Mouse (Mus musculus) testis, adult 2 months (tissue): ENCODE data around the gene Gm9887. TPM values are rescaled to one million over a fixed set of nuclear protein-coding genes. Genes with fewer than 3 reads are reported as not detected.

Experiments
- H3K27ac ChIP-seq: fragments of 200-500 bp; 2 replicates; pipeline ENCODE4 v1.5.1; 2012; ENCODE audit warnings: low read depth, low read length; ENCODE audit not compliant: control insufficient read depth, insufficient read depth
- H3K27me3 ChIP-seq: fragments of 200-500 bp; 2 replicates; pipeline ENCODE4 v1.6.1; 2012; ENCODE audit warnings: mild to moderate bottlenecking, low read length, moderate library complexity; ENCODE audit not compliant: control insufficient read depth, insufficient read depth
- H3K36me3 ChIP-seq: fragments of 200-500 bp; 2 replicates; pipeline ENCODE4 v1.6.1; 2012; ENCODE audit warnings: mild to moderate bottlenecking, low read length; ENCODE audit not compliant: control insufficient read depth, insufficient read depth
- H3K4me1 ChIP-seq: fragments of 200-500 bp; 2 replicates; pipeline ENCODE4 v1.6.1; 2012; ENCODE audit warnings: low read length; ENCODE audit not compliant: control insufficient read depth, insufficient read depth
- H3K4me3 ChIP-seq: fragments of 200-500 bp; 2 replicates; pipeline ENCODE4 v1.5.1; 2012; ENCODE audit warnings: low read depth, mild to moderate bottlenecking, low read length, moderate library complexity, mixed read lengths; ENCODE audit not compliant: control insufficient read depth
- CTCF ChIP-seq: fragments of 200-500 bp; IDR thresholded peaks from 2 replicates; pipeline ENCODE4 v1.5.1; 2012; ENCODE audit warnings: low read depth, mild to moderate bottlenecking, inconsistent platforms, low read length, moderate library complexity; ENCODE audit not compliant: control insufficient read depth, insufficient read depth, insufficient replicate concordance
- POLR2A ChIP-seq: fragments of 200-500 bp; IDR thresholded peaks from 2 replicates; pipeline ENCODE4 v1.6.1; 2012; ENCODE audit warnings: low read depth, mild to moderate bottlenecking, inconsistent platforms, low read length, moderate library complexity; ENCODE audit not compliant: control insufficient read depth
- polyA plus RNA-seq: library from polyadenylated mRNA; depleted of rRNA; stranded (reverse); fragments of >200 nt; gene quantifications from 2 replicates; pipeline ENCODE4 v1.2.3, GENCODE M21; 2012; rRNA removed

The Gm9887 gene
- 26.1 and 49.9 TPM in 2 replicates for polyA plus RNA-seq

GRCm38 (mm10) chr12:69371854-69372671 is at the start of gene Gm9887, which contains the start of gene Arf6:
Gene Gm9887 (minus strand): TSS chr12:69372458.
Gene Arf6 (plus strand): TSS chr12:69372150.
- peaks cover 11% of the 10 kb centered on the region for H3K4me1 ChIP-seq
- H3K27ac ChIP-seq = peak within 1 kb of the TSS; percentile 93
- peak; percentile 83 for TF ChIP-seq POLR2A
- TF ChIP-seq CTCF = no peak
- H3K36me3 ChIP-seq = peaks cover 3% of the 10 kb centered on the region
- H3K27me3 ChIP-seq = no peaks in the 10 kb centered on the region
- H3K4me3 ChIP-seq = peak within 1 kb of the TSS; percentile 83

GRCm38 (mm10) chr12:69420716-69421115 is 48.5 kb upstream of the Gm9887 start:
- H3K4me3 ChIP-seq = no peak overlapping the region
- no peak overlapping the region for H3K27ac ChIP-seq
- H3K27me3 ChIP-seq = peaks cover 3% of the 10 kb centered on the region
- peaks cover 17% of the 10 kb centered on the region for H3K4me1 ChIP-seq
- no peaks in the 10 kb centered on the region for H3K36me3 ChIP-seq
- TF ChIP-seq CTCF = no peak
- no peak for TF ChIP-seq POLR2A

GRCm38 (mm10) chr12:69419606-69420005 is 47.3 kb upstream of the Gm9887 start:
- TF ChIP-seq CTCF = no peak
- TF ChIP-seq POLR2A = no peak
- Histone ChIP-seq H3K27me3 (peaks cover 3% of the 10 kb centered on the region), H3K4me3 (no peak overlapping the region), H3K4me1 (peaks cover 12% of the 10 kb centered on the region), H3K27ac (no peak overlapping the region), H3K36me3 (no peaks in the 10 kb centered on the region)

GRCm38 (mm10) chr12:69419017-69419605 is 46.9 kb upstream of the Gm9887 start:
- Histone ChIP-seq H3K4me1 (peaks cover 12% of the 10 kb centered on the region), H3K4me3 (no peak overlapping the region), H3K36me3 (no peaks in the 10 kb centered on the region), H3K27ac (no peak overlapping the region), H3K27me3 (peaks cover 3% of the 10 kb centered on the region)
- TF ChIP-seq POLR2A = no peak
- TF ChIP-seq CTCF = no peak

GRCm38 (mm10) chr12:69418606-69419005 is 46.3 kb upstream of the Gm9887 start:
- H3K27ac ChIP-seq = no peak overlapping the region
- H3K4me1 ChIP-seq = peaks cover 12% of the 10 kb centered on the region
- TF ChIP-seq POLR2A (no peak), CTCF (no peak)
- H3K27me3 ChIP-seq = peaks cover 3% of the 10 kb centered on the region
- no peak overlapping the region; the same call in 1 of the 2 replicates for H3K4me3 ChIP-seq
- no peaks in the 10 kb centered on the region for H3K36me3 ChIP-seq

GRCm38 (mm10) chr12:69417701-69418291 is 45.5 kb upstream of the Gm9887 start:
- H3K4me1 ChIP-seq = peaks cover 7% of the 10 kb centered on the region
- H3K36me3 ChIP-seq = no peaks in the 10 kb centered on the region
- no peak for TF ChIP-seq CTCF
- TF ChIP-seq POLR2A = no peak
- peaks cover 3% of the 10 kb centered on the region for H3K27me3 ChIP-seq
- no peak overlapping the region for H3K27ac ChIP-seq
- no peak overlapping the region for H3K4me3 ChIP-seq

GRCm38 (mm10) chr12:69416793-69417192 is 44.5 kb upstream of the Gm9887 start:
- no peak for TF ChIP-seq CTCF
- TF ChIP-seq POLR2A = no peak
- H3K27ac ChIP-seq = no peak overlapping the region
- no peak overlapping the region for H3K4me3 ChIP-seq
- H3K27me3 ChIP-seq = no peaks in the 10 kb centered on the region; the same call in 1 of the 2 replicates
- peaks cover 5% of the 10 kb centered on the region for H3K4me1 ChIP-seq
- H3K36me3 ChIP-seq = no peaks in the 10 kb centered on the region
